Mouse (Mus musculus) ES-Bruce4 (cell line): ENCODE measurements around the gene Lpp. TPM values are rescaled to one million over a fixed set of nuclear protein-coding genes. Genes with fewer than 3 reads are reported as not detected.

ENCODE experiments used
- H3K27ac ChIP-seq: 2 replicates; pipeline ENCODE4 v1.5.1; 2012; ENCODE audit warnings: low read length, inconsistent platforms; ENCODE audit not compliant: insufficient read depth
- H3K27me3 ChIP-seq: 2 replicates; pipeline ENCODE4 v1.6.1; 2012; ENCODE audit warnings: mild to moderate bottlenecking, low read length, inconsistent platforms; ENCODE audit not compliant: control insufficient read depth, poor library complexity, insufficient read depth, severe bottlenecking
- H3K36me3 ChIP-seq: 2 replicates; pipeline ENCODE4 v1.6.1; 2012; ENCODE audit warnings: inconsistent platforms, mild to moderate bottlenecking, low read length, moderate library complexity; ENCODE audit not compliant: control insufficient read depth, poor library complexity, insufficient read depth, severe bottlenecking
- H3K4me1 ChIP-seq: one replicate; pipeline ENCODE4 v1.8.1; 2011; ENCODE audit warnings: low read length; ENCODE audit not compliant: control insufficient read depth, insufficient read depth
- H3K4me3 ChIP-seq: 2 replicates; pipeline ENCODE4 v1.5.1; 2011; ENCODE audit warnings: low read depth, mild to moderate bottlenecking, low read length
- H3K9ac ChIP-seq: 2 replicates; pipeline ENCODE4 v1.6.1; 2012; ENCODE audit warnings: low read depth, mild to moderate bottlenecking, inconsistent platforms; ENCODE audit not compliant: poor library complexity, severe bottlenecking
- H3K9me3 ChIP-seq: replicated peaks from 2 replicates; pipeline ENCODE4 v1.6.1; 2012; ENCODE audit warnings: mild to moderate bottlenecking, low read length, inconsistent platforms; ENCODE audit not compliant: control insufficient read depth, poor library complexity, insufficient read depth, severe bottlenecking
- CTCF ChIP-seq: IDR thresholded peaks from one replicate; pipeline ENCODE4 v1.8.1; 2011; ENCODE audit warnings: low read depth, low read length
- EP300 ChIP-seq: IDR thresholded peaks from 2 replicates; pipeline ENCODE4 v1.6.1; 2011; ENCODE audit warnings: low read depth, low read length; ENCODE audit not compliant: insufficient read depth
- POLR2A ChIP-seq: IDR thresholded peaks from one replicate; pipeline ENCODE4 v1.8.1; 2011; ENCODE audit warnings: low read length; ENCODE audit not compliant: insufficient read depth
- polyA plus RNA-seq: library from polyadenylated mRNA; stranded (reverse); fragments of >200 nt; gene quantifications from 2 replicates; pipeline ENCODE4 v1.2.4, GENCODE M21; 2011; ENCODE audit warnings: low read depth; ENCODE audit not compliant: missing spikeins, insufficient read depth, insufficient read length

Lpp gene
- polyA plus RNA-seq, 1 experiment = 48.5 TPM

- H3K27me3 ChIP-seq = no peaks in the 10 kb centered on the region
- TF ChIP-seq CTCF = no peak
- no peak for TF ChIP-seq POLR2A
- TF ChIP-seq EP300 = no peak
- H3K9ac ChIP-seq = no peak overlapping the region
- no peak overlapping the region for H3K27ac ChIP-seq
- H3K4me3 ChIP-seq = no peak overlapping the region
- no peaks in the 10 kb centered on the region for H3K36me3 ChIP-seq
- no peaks in the 10 kb centered on the region for H3K9me3 ChIP-seq
- peaks cover 11% of the 10 kb centered on the region for H3K4me1 ChIP-seq
These were observed 648.7 kb downstream of the Lpp start for GRCm38 (mm10) chr16:25041855-25042529.
